Mouse (Mus musculus) T-cell, adult 2 months (primary cell): ENCODE data around the gene Exog.

Source experiments
- DNase-seq: peaks from one replicate; pipeline ENCODE4 v3.0.0; 2022; ENCODE audit warnings: low spot score

Exog gene

GRCm38 (mm10) chr9:119504981-119505658 lies 60.4 kb downstream of the Exog start:
- no peak for DNase-seq

- DNase-seq: no peak
Measured at GRCm38 (mm10) chr9:119510902-119511301, 66.2 kb downstream of the Exog start.

GRCm38 (mm10) chr9:119512993-119513392 lies 68.2 kb downstream of the Exog start:
- DNase-seq: no peak

- DNase-seq: no peak
Measured at GRCm38 (mm10) chr9:119513816-119514215, 69.1 kb downstream of the Exog start.

GRCm38 (mm10) chr9:119514986-119515385 lies 70.2 kb downstream of the Exog start:
- DNase-seq: no peak
